Mouse (Mus musculus): Measurements from ENCODE around the gene Tecpr2. TPM values are rescaled to one million over a fixed set of nuclear protein-coding genes. Genes with fewer than 3 reads are reported as not detected.

Gene Tecpr2
- polyA plus RNA-seq, 1 experiment = 7.7 TPM

DNA sequence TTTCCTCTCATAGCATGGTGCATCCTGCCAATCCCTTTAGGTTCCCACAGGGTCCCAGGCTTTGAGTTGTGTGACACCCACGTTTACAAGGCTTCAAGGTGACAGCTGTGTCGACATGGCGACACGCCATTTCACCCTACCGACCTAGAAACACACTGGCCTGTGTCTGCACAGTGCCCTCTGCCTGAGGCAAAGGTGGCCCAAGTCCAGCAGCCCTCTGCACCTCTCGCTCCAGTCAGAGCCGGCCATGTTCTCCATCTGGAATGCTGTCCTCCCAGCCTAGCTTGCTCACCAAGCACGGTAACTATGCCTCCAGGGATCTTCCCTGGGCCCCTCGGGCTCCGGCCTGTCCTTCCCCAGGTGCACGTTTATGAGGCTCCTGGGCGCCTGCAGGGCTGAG lies 103.7 kb downstream of the Tecpr2 start:
- H3K4me1 ChIP-seq (ENCODE audit: control insufficient read depth, insufficient read depth, low read length) = no peaks in the 10 kb centered on the region
- no peak for TF ChIP-seq CTCF (IDR thresholded peaks at IDR 0.05; ENCODE audit: borderline replicate concordance, insufficient read depth, low read length)
- no peak for TF ChIP-seq POLR2A (IDR thresholded peaks at IDR 0.05; ENCODE audit: low read depth, low read length)
- no peak overlapping the region for H3K4me3 ChIP-seq (ENCODE audit: insufficient read depth, low read length)
- H3K27ac ChIP-seq (ENCODE audit: insufficient read depth, low read length) = no peak overlapping the region

DNA sequence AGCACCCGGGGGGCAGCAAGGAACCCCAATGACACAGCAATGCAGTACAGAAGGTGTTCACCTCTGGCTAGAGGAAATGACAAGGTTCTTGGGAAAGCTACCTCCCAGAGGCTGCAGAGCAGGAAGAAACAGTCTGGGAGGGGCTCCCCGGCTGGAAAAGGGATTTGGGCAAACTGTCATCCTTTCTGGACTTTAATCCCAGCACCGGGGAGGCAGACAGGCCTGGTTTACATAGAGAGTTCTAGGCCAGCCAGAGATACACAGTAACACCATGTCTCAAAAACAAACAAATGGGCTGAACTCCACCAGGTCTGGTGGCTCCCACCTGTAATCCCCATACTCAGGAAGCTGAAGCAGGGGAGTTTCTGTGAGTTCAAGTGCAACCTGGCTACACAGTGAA lies 104.2 kb downstream of the Tecpr2 start:
- no peak for TF ChIP-seq CTCF (IDR thresholded peaks at IDR 0.05; ENCODE audit: borderline replicate concordance, insufficient read depth, low read length)
- no peak for TF ChIP-seq POLR2A (IDR thresholded peaks at IDR 0.05; ENCODE audit: low read depth, low read length)
- Histone ChIP-seq H3K4me3 (ENCODE audit: insufficient read depth, low read length) (no peak overlapping the region), H3K4me1 (ENCODE audit: control insufficient read depth, insufficient read depth, low read length) (no peaks in the 10 kb centered on the region), H3K27ac (ENCODE audit: insufficient read depth, low read length) (no peak overlapping the region)

- H3K4me3 ChIP-seq (ENCODE audit: insufficient read depth, low read length) = no peak overlapping the region
- no peak overlapping the region for H3K27ac ChIP-seq (ENCODE audit: insufficient read depth, low read length)
- TF ChIP-seq POLR2A (IDR thresholded peaks at IDR 0.05; ENCODE audit: low read depth, low read length) (no peak), CTCF (IDR thresholded peaks at IDR 0.05; ENCODE audit: borderline replicate concordance, insufficient read depth, low read length) (no peak)
- no peaks in the 10 kb centered on the region for H3K4me1 ChIP-seq (ENCODE audit: control insufficient read depth, insufficient read depth, low read length)
These were observed 105.6 kb downstream of the Tecpr2 start for GRCm38 (mm10) chr12:110994666-110995065.

GRCm38 (mm10) chr12:110998092-110998491 lies 109.0 kb downstream of the Tecpr2 start:
- H3K4me1 ChIP-seq (ENCODE audit: control insufficient read depth, insufficient read depth, low read length) = no peaks in the 10 kb centered on the region
- TF ChIP-seq POLR2A (IDR thresholded peaks at IDR 0.05; ENCODE audit: low read depth, low read length) (no peak), CTCF (IDR thresholded peaks at IDR 0.05; ENCODE audit: borderline replicate concordance, insufficient read depth, low read length) (no peak)
- H3K4me3 ChIP-seq (ENCODE audit: insufficient read depth, low read length) = no peak overlapping the region
- no peak overlapping the region for H3K27ac ChIP-seq (ENCODE audit: insufficient read depth, low read length)

GRCm38 (mm10) chr12:110999820-111000219 lies 110.8 kb downstream of the Tecpr2 start:
- no peak overlapping the region for H3K4me3 ChIP-seq (ENCODE audit: insufficient read depth, low read length)
- no peaks in the 10 kb centered on the region for H3K4me1 ChIP-seq (ENCODE audit: control insufficient read depth, insufficient read depth, low read length)
- TF ChIP-seq POLR2A (IDR thresholded peaks at IDR 0.05; ENCODE audit: low read depth, low read length) = no peak
- H3K27ac ChIP-seq (ENCODE audit: insufficient read depth, low read length) = no peak overlapping the region

DNA sequence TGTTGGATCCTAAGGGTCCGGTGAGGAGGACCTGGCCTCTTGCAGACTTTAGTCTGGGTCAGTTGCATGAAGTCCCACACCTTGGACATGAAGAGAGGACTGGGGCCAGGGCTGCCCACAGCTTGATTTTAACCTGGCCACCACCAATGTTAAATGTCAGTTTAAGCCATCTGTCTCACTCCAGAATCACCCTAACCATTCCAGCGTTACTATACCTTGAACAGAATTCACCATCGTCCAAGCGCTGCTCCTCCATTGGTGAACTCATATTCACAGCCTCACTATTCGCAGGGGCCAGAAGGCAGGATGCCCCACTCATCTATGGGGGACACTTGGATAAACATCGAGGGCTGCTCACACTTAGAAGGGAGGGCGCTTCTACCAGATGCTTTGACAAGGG lies 111.9 kb downstream of the Tecpr2 start:
- TF ChIP-seq CTCF (IDR thresholded peaks at IDR 0.05; ENCODE audit: borderline replicate concordance, insufficient read depth, low read length) (no peak), POLR2A (IDR thresholded peaks at IDR 0.05; ENCODE audit: low read depth, low read length) (no peak)
- Histone ChIP-seq H3K4me3 (ENCODE audit: insufficient read depth, low read length) (no peak overlapping the region), H3K27ac (ENCODE audit: insufficient read depth, low read length) (no peak overlapping the region), H3K4me1 (ENCODE audit: control insufficient read depth, insufficient read depth, low read length) (no peaks in the 10 kb centered on the region)

DNA sequence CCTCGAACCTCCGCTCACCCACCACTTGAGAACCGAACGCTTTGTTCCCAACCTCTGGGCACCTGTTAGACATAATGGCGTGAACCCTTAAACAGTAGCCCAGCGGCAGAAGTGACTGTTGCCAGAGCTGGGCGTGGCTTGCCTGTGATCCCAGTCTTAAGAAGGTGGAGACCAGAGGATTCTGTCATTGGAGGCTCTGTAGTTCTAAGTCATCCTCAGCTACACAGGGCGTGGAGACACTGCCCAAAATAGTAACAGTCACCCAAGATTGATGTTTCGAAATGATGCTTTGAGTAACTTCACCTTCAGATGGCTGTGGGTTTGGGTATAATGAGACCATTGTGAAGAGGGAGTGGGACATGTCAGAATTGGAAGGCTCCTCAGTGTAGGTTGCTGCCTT lies 115.1 kb downstream of the Tecpr2 start:
- TF ChIP-seq POLR2A (IDR thresholded peaks at IDR 0.05; ENCODE audit: low read depth, low read length) (no peak), CTCF (IDR thresholded peaks at IDR 0.05; ENCODE audit: borderline replicate concordance, insufficient read depth, low read length) (no peak)

GRCm38 (mm10) chr12:111005803-111006202 lies 116.7 kb downstream of the Tecpr2 start:
- no peak overlapping the region for H3K4me3 ChIP-seq (ENCODE audit: insufficient read depth, low read length)

More for the DNA sequence above, 115.1 kb downstream of the Tecpr2 start:
- Histone ChIP-seq H3K4me3 (ENCODE audit: insufficient read depth, low read length) (no peak overlapping the region), H3K27ac (ENCODE audit: insufficient read depth, low read length) (no peak overlapping the region), H3K4me1 (ENCODE audit: control insufficient read depth, insufficient read depth, low read length) (no peaks in the 10 kb centered on the region)

DNA sequence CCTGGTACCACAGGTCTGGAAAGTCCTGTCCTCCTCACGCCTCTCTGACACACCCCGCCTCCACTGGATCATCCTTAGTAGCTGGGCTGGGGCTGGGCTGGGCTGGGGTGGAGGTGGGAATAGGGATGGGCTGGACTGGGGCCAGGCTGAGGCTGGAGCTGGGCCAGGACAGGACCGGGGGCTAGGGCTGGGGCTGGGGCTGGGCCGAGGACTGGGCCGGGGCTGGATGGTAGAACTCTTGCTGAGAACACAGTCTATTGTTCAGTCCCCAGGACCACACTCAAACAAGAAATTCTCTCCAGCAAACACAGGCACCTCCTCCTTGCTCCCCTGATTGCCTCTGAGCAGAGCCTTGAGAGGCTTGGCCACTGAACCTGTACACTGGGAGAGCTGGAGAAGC lies 117.3 kb downstream of the Tecpr2 start:
- Histone ChIP-seq H3K27ac (ENCODE audit: insufficient read depth, low read length) (no peak overlapping the region), H3K4me1 (ENCODE audit: control insufficient read depth, insufficient read depth, low read length) (no peaks in the 10 kb centered on the region), H3K4me3 (ENCODE audit: insufficient read depth, low read length) (no peak overlapping the region)
- TF ChIP-seq CTCF (IDR thresholded peaks at IDR 0.05; ENCODE audit: borderline replicate concordance, insufficient read depth, low read length) = no peak
- TF ChIP-seq POLR2A (IDR thresholded peaks at IDR 0.05; ENCODE audit: low read depth, low read length) = no peak

More at GRCm38 (mm10) chr12:111005803-111006202, 116.7 kb downstream of the Tecpr2 start:
- no peak overlapping the region for H3K27ac ChIP-seq (ENCODE audit: insufficient read depth, low read length)
- no peaks in the 10 kb centered on the region for H3K4me1 ChIP-seq (ENCODE audit: control insufficient read depth, insufficient read depth, low read length)
- TF ChIP-seq POLR2A (IDR thresholded peaks at IDR 0.05; ENCODE audit: low read depth, low read length) (no peak), CTCF (IDR thresholded peaks at IDR 0.05; ENCODE audit: borderline replicate concordance, insufficient read depth, low read length) (no peak)

GRCm38 (mm10) chr12:111007134-111008103 lies 118.4 kb downstream of the Tecpr2 start:
- no peak overlapping the region for H3K27ac ChIP-seq (ENCODE audit: insufficient read depth, low read length)
- TF ChIP-seq CTCF (IDR thresholded peaks at IDR 0.05; ENCODE audit: borderline replicate concordance, insufficient read depth, low read length) = no peak
- no peak for TF ChIP-seq POLR2A (IDR thresholded peaks at IDR 0.05; ENCODE audit: low read depth, low read length)
- H3K4me1 ChIP-seq (ENCODE audit: control insufficient read depth, insufficient read depth, low read length) = no peaks in the 10 kb centered on the region
- H3K4me3 ChIP-seq (ENCODE audit: insufficient read depth, low read length) = no peak overlapping the region

Measured in embryonic fibroblast, embryonic 13.5 days (primary cell).